8 mouse cellular contexts compared by ENCODE assay signal in the genomic region with DNA sequence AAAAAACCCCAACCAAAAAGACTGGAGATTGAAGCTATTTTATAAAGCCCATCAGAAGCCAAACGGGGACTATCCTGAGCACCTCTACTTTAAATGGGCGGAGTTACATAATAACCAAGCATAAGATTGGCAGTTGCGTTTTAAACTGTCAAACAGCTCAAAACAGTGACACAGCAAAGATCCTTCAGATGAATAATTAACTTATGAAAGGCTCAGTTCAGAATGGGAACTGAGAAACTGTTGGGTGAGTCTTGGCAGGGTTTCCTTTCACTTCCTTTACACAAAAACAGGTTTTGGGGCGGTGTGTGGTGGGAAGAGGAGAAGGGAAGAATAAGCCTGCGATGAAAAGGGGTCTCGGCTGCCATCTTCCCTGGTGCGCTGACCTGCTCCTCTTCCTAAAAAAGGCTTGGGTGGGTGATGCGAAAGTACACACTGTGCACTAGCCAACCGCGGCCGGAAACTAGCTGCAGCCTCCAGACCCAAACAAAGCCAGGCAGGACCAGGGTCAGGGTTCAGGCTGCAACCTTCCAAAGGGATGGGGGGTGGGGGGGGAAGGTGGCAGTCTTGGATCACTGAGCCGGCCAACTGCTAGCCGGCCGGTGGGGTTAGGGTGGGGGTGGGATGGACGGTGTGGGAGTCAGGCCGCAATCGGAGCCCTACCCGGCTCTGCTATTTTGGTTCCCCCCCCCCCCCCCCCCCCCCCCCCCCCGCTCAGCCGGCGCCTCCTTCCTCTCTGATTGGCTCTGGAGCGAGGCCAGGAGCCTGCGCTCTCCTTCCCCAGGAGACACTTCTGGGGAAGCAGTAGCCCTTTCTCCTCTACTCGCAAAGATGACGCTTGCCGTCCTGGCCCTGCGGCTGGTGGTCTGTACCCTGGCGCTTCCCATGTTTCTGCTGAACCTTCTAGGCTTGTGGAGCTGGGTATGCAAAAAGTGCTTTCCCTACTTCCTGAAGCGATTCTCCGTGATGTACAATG. TPM values are rescaled to one million over a fixed set of nuclear protein-coding genes. Genes with fewer than 3 reads are reported as not detected.
DNase-seq lines count a peak whose midpoint lies in the region; ATAC-seq lines count a peak whose summit lies in the region.

A gene (plus strand): TSS at position 122 of the 973 bp plus-strand sequence.

- no peaks in the 10 kb centered on the region for H3K9me3 ChIP-seq in intestine, embryonic 15.5 days

- no peaks in the 10 kb centered on the region for H3K27me3 ChIP-seq in intestine, embryonic 15.5 days (replicated peaks)

- 3% methylated on average over 21 of the region's 30 CpGs for WGBS in intestine, embryonic 15.5 days

- peak; percentile 77 for DNase-seq in adrenal gland, adult 8-10 months
- DNase-seq in embryo, embryonic 11.5 days (ENCODE audit: low read depth, low spot score): peak; percentile 56
- peak; percentile 82 to 84 for DNase-seq in gastrocnemius, postnatal 36 days
- peak; percentile 84 to 85 for DNase-seq in left cerebral cortex, postnatal 14 days (ENCODE audit: low spot score in 2 of 2)
- DNase-seq in right cerebral cortex, postnatal 25 days: peak; percentile 85
- peak; percentile 66 to 85 for DNase-seq in urinary bladder, postnatal 36 days (ENCODE audit: low spot score in 2 of 2)

- peak; percentile 84 for ATAC-seq in intestine, embryonic 15.5 days
- ATAC-seq in megakaryocyte-erythroid progenitor cell, adult 5-6 weeks (replicated peaks; ENCODE audit: low FRiP score, low TSS enrichment, poor library complexity, severe bottlenecking): peak; percentile 65

- 0 out of 2 replicates have a peak, but pooled peaks cover 2% of the 10 kb centered on the region for H3K4me1 ChIP-seq in intestine, embryonic 15.5 days (replicated peaks)

- intact Hi-C loops in gastrocnemius, postnatal 36 days (cut with DNase I): no loop called here
- intact Hi-C loops in left cerebral cortex, postnatal 14 days (cut with DNase I): no loop called here

- no peaks in the 10 kb centered on the region for H3K36me3 ChIP-seq in intestine, embryonic 15.5 days

- H3K9ac ChIP-seq in intestine, embryonic 15.5 days: peak within 1 kb of the TSS; percentile 62

- H3K4me2 ChIP-seq in intestine, embryonic 15.5 days (replicated peaks): peak within 1 kb of the TSS; percentile 84

- H3K4me3 ChIP-seq in intestine, embryonic 15.5 days (replicated peaks): peak within 1 kb of the TSS; percentile 49

- peak within 1 kb of the TSS; percentile 92 for H3K27ac ChIP-seq in intestine, embryonic 15.5 days

RNA-seq across cellular contexts. Expression of the gene that starts here (rescaled TPM):
- 100 to 1,000 TPM in 3 of 4 experiments, 10 to 100 TPM in 1; 80.4 to 134 (median 120) TPM for total RNA-seq in adrenal gland, adult 8-10 months (2022)
- total RNA-seq in gastrocnemius, postnatal 36 days (2021): 10 to 100 TPM; 27.9 to 31.9 TPM
- 4.2 and 4.6 TPM in 2 replicates for polyA plus RNA-seq in intestine, embryonic 15.5 days (2015; fragmentation: Nextera tagmentation; extraction: Ambion mirVana)
- total RNA-seq in left cerebral cortex, postnatal 14 days (2021): 10 to 100 TPM; 16.5 to 17.7 TPM
- 38.9 and 45.1 TPM in 2 replicates for total RNA-seq in megakaryocyte-erythroid progenitor cell, adult 5-6 weeks (2014; fragmentation: Nextera tagmentation)
- total RNA-seq in megakaryocyte-erythroid progenitor cell, adult 5-6 weeks (2017): 65.6 and 68.2 TPM in 2 replicates

Comparison
In these comparisons a context has a peak if more than half of its experiments do, and no peak if none do; other contexts are left out.
1. Peak in every context shown above with its lines: DNase-seq, ATAC-seq, H3K4me3 ChIP-seq and H3K27ac ChIP-seq.